Mouse (Mus musculus) MEL (cell line): ENCODE data around the gene Tab1. TPM values are rescaled to one million over a fixed set of nuclear protein-coding genes. Genes with fewer than 3 reads are reported as not detected.

Source experiments
- DNase-seq: peaks from one replicate; pipeline ENCODE4 v3.0.0; 2011; ENCODE audit warnings: low read depth, low spot score
- H3K27ac ChIP-seq: 2 replicates; pipeline ENCODE4 v1.5.1; 2012; ENCODE audit warnings: low read depth, mild to moderate bottlenecking, control low read depth, low read length, moderate library complexity; ENCODE audit not compliant: control insufficient read depth
- H3K27me3 ChIP-seq, 2 experiments: fragments of 150-350 bp in 1 of 2; sonication (generic) in 1 of 2; 2 replicates each; pipeline ENCODE4 v1.6.1; 2012; ENCODE audit warnings: low read length in 2 of 2, mild to moderate bottlenecking in 2 of 2, improper control_type of control experiment in 1 of 2, moderate library complexity in 1 of 2; ENCODE audit not compliant: insufficient read depth in 2 of 2, control insufficient read depth in 1 of 2
- H3K36me3 ChIP-seq, 2 experiments: 2 replicates each; pipeline ENCODE4 v1.6.1; 2012 to 2014; ENCODE audit warnings: low read length in 2 of 2, improper control_type of control experiment in 1 of 2, inconsistent platforms in 1 of 2, mild to moderate bottlenecking in 1 of 2; ENCODE audit not compliant: insufficient read depth in 2 of 2, control insufficient read depth in 1 of 2
- H3K4me1 ChIP-seq, 2 experiments: fragments of 150-350 bp in 1 of 2; sonication (generic) in 1 of 2; 2 replicates each; pipeline ENCODE4 v1.6.1; 2012; ENCODE audit warnings: low read length in 2 of 2, improper control_type of control experiment in 1 of 2, mild to moderate bottlenecking in 1 of 2; ENCODE audit not compliant: insufficient read depth in 2 of 2, control insufficient read depth in 1 of 2
- H3K4me3 ChIP-seq, 2 experiments: fragments of 150-350 bp in 1 of 2; sonication (generic) in 1 of 2; 2 replicates each; pipeline ENCODE4 v1.5.1; 2012; ENCODE audit warnings: low read depth in 2 of 2, low read length in 2 of 2, mild to moderate bottlenecking in 2 of 2, moderate library complexity in 2 of 2, control low read depth in 1 of 2, improper control_type of control experiment in 1 of 2; ENCODE audit not compliant: control insufficient read depth in 1 of 2, insufficient read depth in 1 of 2
- H3K79me2 ChIP-seq: 2 replicates; pipeline ENCODE4 v1.6.1; 2012; ENCODE audit warnings: mild to moderate bottlenecking, low read length, moderate library complexity; ENCODE audit not compliant: control insufficient read depth, poor library complexity, insufficient read depth
- H3K9ac ChIP-seq: 2 replicates; pipeline ENCODE4 v1.6.1; 2012; ENCODE audit warnings: low read depth, mild to moderate bottlenecking, control low read depth, low read length, moderate library complexity; ENCODE audit not compliant: control insufficient read depth, poor library complexity, severe bottlenecking
- H3K9me3 ChIP-seq: fragments of 150-350 bp; sonication (generic); replicated peaks from 2 replicates; pipeline ENCODE4 v1.6.1; 2012; ENCODE audit warnings: mild to moderate bottlenecking, low read length, improper control_type of control experiment, moderate library complexity; ENCODE audit not compliant: insufficient read depth
- BHLHE40 ChIP-seq: IDR thresholded peaks from 2 replicates; pipeline ENCODE4 v1.6.1; 2012; ENCODE audit warnings: low read depth, mild to moderate bottlenecking, inconsistent platforms, low read length, improper control_type of control experiment, borderline replicate concordance
- CHD1 ChIP-seq: IDR thresholded peaks from 2 replicates; pipeline ENCODE4 v1.6.1; 2012; ENCODE audit warnings: low read depth, mild to moderate bottlenecking, inconsistent platforms, low read length, improper control_type of control experiment
- CHD2 ChIP-seq: IDR thresholded peaks from 2 replicates; pipeline ENCODE4 v1.6.1; 2011; ENCODE audit warnings: low read length, improper control_type of control experiment
- CTCF ChIP-seq, 3 experiments: IDR thresholded peaks in 2 of 3; conservative IDR thresholded peaks in 1 of 3; 2 replicates each; pipeline ENCODE4 v1.5.1; 2011 to 2012; ENCODE audit warnings: low read length in 3 of 3, low read depth in 2 of 3, mild to moderate bottlenecking in 2 of 3, improper control_type of control experiment in 1 of 3, inconsistent platforms in 1 of 3, mixed read lengths in 1 of 3, moderate library complexity in 1 of 3; ENCODE audit not compliant: control insufficient read depth in 1 of 3, insufficient read depth in 1 of 3, poor library complexity in 1 of 3, severe bottlenecking in 1 of 3
- ELF1 ChIP-seq: IDR thresholded peaks from 2 replicates; pipeline ENCODE4 v1.6.1; 2014; ENCODE audit warnings: low read depth, mild to moderate bottlenecking, inconsistent platforms, low read length, improper control_type of control experiment, moderate library complexity
- ETS1 ChIP-seq: IDR thresholded peaks from 2 replicates; pipeline ENCODE4 v1.6.1; 2012; ENCODE audit warnings: low read depth, mild to moderate bottlenecking, inconsistent platforms, low read length, improper control_type of control experiment, moderate library complexity
- GATA1 ChIP-seq: IDR thresholded peaks from 2 replicates; pipeline ENCODE4 v1.6.1; 2011; ENCODE audit warnings: low read depth, low read length, improper control_type of control experiment
- HCFC1 ChIP-seq: IDR thresholded peaks from 2 replicates; pipeline ENCODE4 v1.6.1; 2012; ENCODE audit warnings: low read depth, mild to moderate bottlenecking, inconsistent platforms, low read length, improper control_type of control experiment, moderate library complexity
- MAFK ChIP-seq: IDR thresholded peaks from 2 replicates; pipeline ENCODE4 v1.6.1; 2011; ENCODE audit warnings: low read depth, mild to moderate bottlenecking, low read length, improper control_type of control experiment, borderline replicate concordance
- MAX ChIP-seq: IDR thresholded peaks from 2 replicates; pipeline ENCODE4 v1.6.1; 2011; ENCODE audit warnings: low read length, improper control_type of control experiment
- MAZ ChIP-seq: IDR thresholded peaks from 2 replicates; pipeline ENCODE4 v1.6.1; 2012; ENCODE audit warnings: low read depth, mild to moderate bottlenecking, inconsistent platforms, low read length, improper control_type of control experiment
- MEF2A ChIP-seq: IDR thresholded peaks from 2 replicates; pipeline ENCODE4 v1.6.1; 2014; ENCODE audit warnings: low read depth, mild to moderate bottlenecking, inconsistent platforms, low read length, improper control_type of control experiment; ENCODE audit not compliant: poor library complexity, insufficient replicate concordance, severe bottlenecking; ENCODE audit errors: extremely low read depth
- MXI1 ChIP-seq: IDR thresholded peaks from 2 replicates; pipeline ENCODE4 v1.6.1; 2011; ENCODE audit warnings: mild to moderate bottlenecking, low read depth, low read length, improper control_type of control experiment
- MYB ChIP-seq: IDR thresholded peaks from 2 replicates; pipeline ENCODE4 v1.6.1; 2011; ENCODE audit warnings: mild to moderate bottlenecking, low read depth, low read length, improper control_type of control experiment
- NRF1 ChIP-seq: IDR thresholded peaks from 2 replicates; pipeline ENCODE4 v1.6.1; 2014; ENCODE audit warnings: low read depth, mild to moderate bottlenecking, inconsistent platforms, low read length, improper control_type of control experiment, moderate library complexity; ENCODE audit not compliant: poor library complexity, insufficient read depth, severe bottlenecking
- POLR2AphosphoS2 ChIP-seq: IDR thresholded peaks from 2 replicates; pipeline ENCODE4 v1.6.1; 2011; ENCODE audit warnings: low read length, improper control_type of control experiment
- RAD21 ChIP-seq: IDR thresholded peaks from 2 replicates; pipeline ENCODE4 v1.6.1; 2011; ENCODE audit warnings: mild to moderate bottlenecking, low read depth, low read length, improper control_type of control experiment
- RCOR1 ChIP-seq: IDR thresholded peaks from 2 replicates; pipeline ENCODE4 v1.6.1; 2012; ENCODE audit warnings: low read depth, mild to moderate bottlenecking, inconsistent platforms, low read length, improper control_type of control experiment
- SIN3A ChIP-seq: IDR thresholded peaks from 2 replicates; pipeline ENCODE4 v1.6.1; 2012; ENCODE audit warnings: low read length, improper control_type of control experiment, inconsistent platforms
- TAL1 ChIP-seq: IDR thresholded peaks from 2 replicates; pipeline ENCODE4 v1.6.1; 2012; ENCODE audit warnings: mild to moderate bottlenecking, inconsistent platforms, low read length, moderate library complexity, mixed read lengths
- TBP ChIP-seq: IDR thresholded peaks from 2 replicates; pipeline ENCODE4 v1.8.0; 2011; ENCODE audit warnings: low read depth, low read length, improper control_type of control experiment
- TCF12 ChIP-seq: IDR thresholded peaks from 2 replicates; pipeline ENCODE4 v1.6.1; 2014; ENCODE audit warnings: low read depth, mild to moderate bottlenecking, inconsistent platforms, low read length, improper control_type of control experiment, moderate library complexity
- USF1 ChIP-seq: IDR thresholded peaks from 2 replicates; pipeline ENCODE4 v1.6.1; 2014; ENCODE audit warnings: low read depth, mild to moderate bottlenecking, inconsistent platforms, low read length, improper control_type of control experiment, moderate library complexity
- ZKSCAN1 ChIP-seq: IDR thresholded peaks from 2 replicates; pipeline ENCODE4 v1.6.1; 2012; ENCODE audit warnings: low read depth, mild to moderate bottlenecking, inconsistent platforms, low read length, improper control_type of control experiment, moderate library complexity
- polyA plus RNA-seq, 2 experiments: library from polyadenylated mRNA; stranded (reverse) in 1 of 2; unstranded in 1 of 2; fragments of >175 nt in 1 of 2; fragments of >200 nt in 1 of 2; gene quantifications; 2 replicates each; pipeline versions ENCODE4 v1.2.1 to v1.2.4; 2012; ENCODE audit warnings: low replicate concordance in 2 of 2, low read depth in 1 of 2; ENCODE audit not compliant: insufficient read length in 2 of 2, insufficient read depth in 1 of 2, missing spikeins in 1 of 2
- total RNA-seq: library from RNA; depleted of rRNA; stranded (reverse); fragments of 300-350 nt; gene quantifications from 2 replicates; pipeline ENCODE4 v1.2.3, GENCODE M21; 2012

Gene Tab1
- total and polyA plus RNA-seq, 3 experiments = 23.3 to 31.1 TPM; not detected in 1

- no peaks in the 10 kb centered on the region for H3K9me3 ChIP-seq
- peaks cover 2 to 6% of the 10 kb centered on the region in 2 experiments for H3K27me3 ChIP-seq
- no peak overlapping the region for H3K27ac ChIP-seq
- no peaks in the 10 kb centered on the region for H3K4me1 ChIP-seq
- H3K9ac ChIP-seq = no peak overlapping the region
- TF ChIP-seq CHD2 (no peak), CHD1 (no peak), RCOR1 (no peak), BHLHE40 (no peak), USF1 (no peak), SIN3A (no peak), TBP (no peak), ETS1 (no peak), MEF2A (no peak), RAD21 (no peak), MAZ (no peak), GATA1 (no peak)
- no peaks in the 10 kb centered on the region for H3K36me3 ChIP-seq
- DNase-seq = no peak
- no peaks in the 10 kb centered on the region for H3K79me2 ChIP-seq
- no peak overlapping the region for H3K4me3 ChIP-seq
Observed at GRCm38 (mm10) chr15:80188927-80189326, 56.0 kb downstream of the Tab1 start.

DNA sequence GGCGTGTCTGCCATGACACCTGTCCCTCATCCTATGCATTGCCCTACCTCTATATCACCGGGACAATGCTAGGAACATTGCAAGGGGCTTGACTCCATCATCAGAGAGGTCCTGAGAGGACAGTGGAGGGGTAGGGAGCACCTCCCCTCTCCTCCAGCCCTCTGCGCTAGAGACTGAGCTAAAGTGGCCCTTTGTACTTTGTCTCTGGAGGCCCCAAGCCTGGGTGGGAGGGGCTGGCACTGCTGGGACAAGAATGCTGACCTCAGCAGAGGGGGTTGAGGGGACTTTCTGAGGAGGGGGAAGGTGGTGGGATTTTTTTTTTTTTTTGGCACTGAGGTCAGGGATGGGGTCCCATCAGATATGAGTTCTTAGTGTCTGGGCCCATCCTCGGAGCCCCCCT, 57.1 kb downstream of the Tab1 start:
- no peak overlapping the region for H3K27ac ChIP-seq
- no peak for DNase-seq
- H3K27me3 ChIP-seq = peaks cover 2 to 4% of the 10 kb centered on the region in 2 experiments
- no peaks in the 10 kb centered on the region for H3K36me3 ChIP-seq
- H3K9ac ChIP-seq = no peak overlapping the region
- no peak overlapping the region for H3K4me3 ChIP-seq
- no peaks in the 10 kb centered on the region for H3K9me3 ChIP-seq
- H3K4me1 ChIP-seq = no peaks in the 10 kb centered on the region
- no peaks in the 10 kb centered on the region for H3K79me2 ChIP-seq
- TF ChIP-seq USF1 = no peak
- no peak for TF ChIP-seq GATA1
- TF ChIP-seq MYB = no peak
- no peak for TF ChIP-seq RAD21
- no peak for TF ChIP-seq NRF1
- no peak for TF ChIP-seq ELF1
- no peak for TF ChIP-seq MAFK
- no peak for TF ChIP-seq POLR2AphosphoS2
- no peak for TF ChIP-seq TAL1
- TF ChIP-seq MAX = no peak
- TF ChIP-seq MEF2A = no peak
- no peak for TF ChIP-seq SIN3A
- no peak for TF ChIP-seq MAZ
- no peak for TF ChIP-seq HCFC1
- TF ChIP-seq ZKSCAN1 = no peak
- no peak for TF ChIP-seq MXI1
- TF ChIP-seq CHD2 = no peak
- TF ChIP-seq CTCF (IDR thresholded peaks at IDR 0.05 in 2 of 3, conservative IDR thresholded peaks at IDR 0.05 in 1 of 3; ENCODE audit: control insufficient read depth in 1 of 3, insufficient read depth in 1 of 3, low read depth in 2 of 3, low read length in 3 of 3, poor library complexity in 1 of 3, severe bottlenecking in 1 of 3) = no peak
- no peak for TF ChIP-seq TCF12
